Mouse (Mus musculus): ENCODE data around the gene Pced1b.

GRCm38 (mm10) chr15:97382567-97382966 lies 135.7 kb downstream of the Pced1b start:
- TF ChIP-seq CTCF (IDR thresholded peaks at IDR 0.05; ENCODE audit: low read depth, low read length) (no peak), POLR2A (IDR thresholded peaks at IDR 0.05; ENCODE audit: extremely low read depth, insufficient read depth, low read length) (no peak)
